Mouse (Mus musculus) liver, adult (tissue): ENCODE data around the gene Sphk2.

Experiments
- GATA4 ChIP-seq: IDR thresholded peaks from 2 replicates; pipeline ENCODE4 v1.6.1; 2014; ENCODE audit warnings: mild to moderate bottlenecking, low read length; ENCODE audit not compliant: insufficient replicate concordance

Gene Sphk2

DNA sequence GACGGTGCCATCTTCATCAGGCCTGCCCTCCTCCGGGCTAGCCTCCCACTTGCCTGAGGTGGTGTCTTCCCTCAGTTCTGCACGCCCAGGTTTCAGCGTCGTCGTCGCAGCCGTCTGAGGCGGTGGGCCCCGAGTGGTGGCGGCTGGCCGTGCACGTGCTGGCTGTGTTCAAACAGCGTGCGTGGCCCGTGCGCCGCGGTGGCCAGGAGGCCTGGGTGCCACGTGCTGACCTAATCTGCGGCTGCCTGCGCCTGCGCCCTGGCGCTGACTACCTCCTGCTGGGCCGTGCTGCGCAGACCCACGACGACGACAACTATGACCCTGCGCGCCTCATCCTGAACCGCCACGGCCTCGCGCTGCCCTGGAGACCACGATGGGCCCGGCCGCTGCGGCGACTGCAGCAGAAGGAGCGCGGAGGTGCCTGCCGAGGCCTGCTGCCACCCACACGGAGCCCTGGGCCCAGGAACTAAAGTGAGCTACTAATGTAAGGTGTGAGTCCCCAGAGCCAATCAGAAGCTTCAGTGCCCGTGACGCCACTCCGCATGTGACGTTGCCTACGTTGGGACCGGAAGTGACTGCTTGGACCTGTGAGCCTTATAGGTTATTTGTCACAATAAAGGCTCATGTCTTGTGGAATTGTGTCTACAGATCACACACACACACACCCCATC is 23.7 kb downstream of the Sphk2 start, which contains the start of gene Sec1:
Gene Sec1, minus strand, starts transcription at position 482 of the 671 bp plus-strand sequence.
- TF ChIP-seq GATA4: no peak

DNA sequence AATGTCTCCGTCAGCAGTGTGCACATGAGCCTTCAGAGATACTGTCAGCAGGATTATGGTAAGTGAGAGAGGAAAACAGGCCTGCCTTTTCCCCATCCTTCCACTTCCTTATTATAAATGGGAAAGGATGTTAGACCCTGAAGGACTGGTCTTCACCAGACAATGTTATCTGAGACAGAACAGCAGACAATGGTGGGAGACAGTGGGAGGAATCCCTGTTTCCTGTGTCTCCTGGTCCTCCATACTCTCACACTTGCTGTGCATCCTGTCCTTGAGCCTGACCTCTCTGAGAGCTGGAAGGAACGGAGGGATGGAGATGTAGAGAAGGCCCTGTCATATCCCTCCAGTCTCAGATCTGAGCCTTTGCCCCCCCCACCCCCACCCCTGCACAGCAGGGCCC is 25.4 kb downstream of the Sphk2 start:
- peak; percentile 78 for TF ChIP-seq GATA4

DNA sequence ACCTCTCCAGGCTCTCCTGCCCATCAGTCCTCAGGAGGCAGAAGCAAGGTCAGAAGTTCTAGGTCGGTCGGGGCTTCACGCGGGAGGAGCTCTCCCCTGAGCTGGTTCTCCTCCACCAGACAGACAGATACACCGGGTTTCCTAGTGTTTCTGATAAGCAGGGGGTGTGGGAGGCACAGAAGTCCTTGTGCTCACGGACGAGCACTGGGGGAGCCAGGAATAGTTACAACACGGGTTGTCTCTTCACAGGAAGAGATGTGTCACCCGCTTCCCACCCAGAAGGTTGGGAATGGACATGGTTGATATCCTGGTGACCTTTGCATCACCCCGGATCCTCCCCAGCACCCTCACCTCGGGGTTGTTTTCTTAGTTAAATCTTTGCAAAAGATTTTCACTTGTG is 28.0 kb downstream of the Sphk2 start:
- TF ChIP-seq GATA4: no peak

DNA sequence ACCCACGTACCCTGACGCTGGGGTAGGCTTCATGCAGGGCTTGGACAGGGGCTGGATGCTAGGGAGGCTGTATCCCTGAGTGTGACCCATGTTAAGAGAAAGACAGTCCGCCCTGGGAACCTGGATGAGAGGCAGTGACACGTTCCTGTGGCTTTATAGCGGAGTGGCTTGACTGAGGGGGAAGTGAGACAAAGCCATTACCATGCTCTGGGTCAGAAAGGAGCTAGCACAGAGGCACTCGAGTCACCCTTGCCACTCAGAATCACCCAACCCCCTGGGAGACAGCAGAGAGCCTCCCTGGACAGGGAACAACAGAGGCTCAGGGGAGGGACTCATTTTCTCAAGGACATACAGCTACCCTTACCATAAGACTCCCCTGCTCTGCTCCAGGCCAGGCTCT is 28.7 kb downstream of the Sphk2 start:
- no peak for TF ChIP-seq GATA4

DNA sequence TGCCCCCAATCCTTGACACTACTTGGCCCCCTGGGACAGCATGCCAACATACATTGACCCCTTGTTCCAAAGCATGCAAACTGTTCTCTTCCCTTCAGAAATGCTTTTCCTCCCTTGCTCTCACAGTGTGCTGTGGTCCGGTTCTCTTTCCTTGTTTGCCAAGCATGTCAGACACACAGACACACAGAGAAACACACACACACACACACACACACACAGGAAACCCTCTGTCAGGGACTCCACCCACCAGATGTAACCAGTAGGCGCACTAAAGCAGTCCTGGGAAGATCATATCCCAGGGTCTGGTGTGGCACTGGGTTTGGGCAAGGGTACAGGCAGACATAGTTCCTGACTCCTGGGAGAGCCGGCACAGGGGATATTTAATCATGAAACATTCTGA is 31.0 kb downstream of the Sphk2 start:
- TF ChIP-seq GATA4: no peak

DNA sequence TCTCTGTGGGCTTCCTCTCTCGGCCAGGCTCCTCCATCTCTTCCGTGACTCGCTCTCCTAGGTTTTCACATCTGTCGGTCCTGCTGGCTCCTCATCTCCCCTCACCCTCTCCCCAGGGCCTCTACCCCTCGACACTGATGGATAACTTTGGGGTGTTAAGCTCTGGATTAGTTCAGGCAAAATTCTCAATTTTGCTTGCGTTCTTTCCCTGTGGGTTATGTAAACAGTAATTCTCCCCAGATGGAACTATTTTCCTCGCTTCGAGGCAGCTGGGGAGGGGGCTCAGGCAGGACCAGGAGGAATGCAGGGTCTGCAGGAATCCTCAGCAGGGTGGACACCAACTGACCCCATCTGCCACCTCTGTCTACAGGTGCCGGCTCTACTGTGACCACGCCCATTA is 32.0 kb downstream of the Sphk2 start:
- TF ChIP-seq GATA4: no peak

DNA sequence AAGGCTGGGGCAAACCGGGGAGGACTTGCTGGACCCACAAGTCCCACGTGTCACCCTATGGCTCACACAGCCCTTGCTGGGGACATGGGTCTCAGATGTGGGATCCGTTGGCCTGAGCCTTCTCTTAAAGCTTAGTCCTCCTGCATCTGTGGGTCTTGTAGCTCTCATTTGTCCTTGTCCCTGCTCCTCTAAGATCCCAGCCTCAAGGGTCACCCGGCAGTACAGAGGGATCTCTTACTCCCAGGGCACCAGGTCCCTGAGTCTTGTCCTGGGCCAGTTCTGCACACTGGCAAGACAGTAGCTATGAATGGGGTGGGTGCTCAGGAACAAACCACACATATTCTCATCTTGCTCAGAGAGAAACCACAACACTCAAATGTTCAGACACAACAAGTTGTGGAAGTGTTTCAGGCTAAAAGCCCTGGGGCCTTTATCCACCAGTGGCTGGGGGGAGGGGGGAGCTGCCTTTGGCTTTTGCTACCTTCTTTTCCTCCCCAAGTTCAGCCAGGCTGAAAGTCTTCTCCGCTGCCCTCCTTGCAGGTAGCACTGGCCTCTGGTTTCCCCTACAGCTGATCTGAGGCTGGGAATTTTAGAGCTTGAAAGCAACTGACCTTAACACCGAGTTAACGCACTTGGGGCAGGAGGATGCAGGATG is 34.3 kb downstream of the Sphk2 start, which contains the start of gene Ntn5:
Gene Ntn5, plus strand, starts transcription at position 627 of the 655 bp plus-strand sequence.
- no peak for TF ChIP-seq GATA4

DNA sequence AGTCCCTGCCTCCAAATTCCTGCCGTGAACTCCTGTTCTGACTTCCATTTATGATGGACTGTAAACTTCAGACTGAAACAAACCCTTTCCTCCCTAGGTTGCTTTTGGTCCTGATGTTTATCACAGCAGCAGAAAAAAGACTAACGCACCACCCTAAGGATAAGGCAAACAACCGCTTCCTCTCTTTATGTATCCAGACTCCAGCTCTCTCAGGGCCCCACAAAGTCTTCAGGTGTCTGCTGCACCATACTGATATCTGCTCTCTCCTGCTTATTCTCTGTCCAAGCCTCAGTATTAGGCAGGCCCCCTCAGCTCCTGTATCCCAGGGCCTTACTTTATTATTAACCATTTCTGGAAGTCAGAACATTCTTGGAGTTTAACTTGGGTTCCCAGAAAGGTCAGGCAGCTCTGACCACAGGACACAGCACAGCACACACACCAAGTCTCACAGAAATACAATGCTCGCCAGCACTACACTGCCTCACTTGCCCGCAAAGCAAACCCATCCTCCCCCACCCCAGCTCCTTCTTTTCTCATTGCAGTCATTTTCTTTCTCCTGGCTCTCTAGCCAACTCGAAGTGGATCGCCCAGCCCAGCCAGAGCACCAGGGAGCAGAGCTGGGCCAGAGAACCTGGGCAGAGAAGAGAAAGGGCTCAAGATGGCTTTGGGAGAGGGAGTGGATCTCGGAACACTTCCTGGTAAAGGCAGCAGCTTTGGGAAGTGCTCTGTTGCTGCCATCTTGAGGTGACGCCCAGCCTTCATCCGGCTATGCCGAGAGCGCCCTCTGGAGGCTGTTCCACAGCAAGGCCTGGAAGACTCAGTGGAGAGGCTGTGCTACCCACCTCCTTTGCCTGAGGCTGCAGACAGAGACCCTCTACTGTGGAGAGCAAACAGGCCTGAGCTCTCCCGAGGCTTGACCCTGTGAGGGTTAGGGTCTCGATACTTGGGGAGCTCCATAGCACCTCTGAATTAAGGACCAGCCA is 35.4 kb downstream of the Sphk2 start:
- TF ChIP-seq GATA4: no peak

DNA sequence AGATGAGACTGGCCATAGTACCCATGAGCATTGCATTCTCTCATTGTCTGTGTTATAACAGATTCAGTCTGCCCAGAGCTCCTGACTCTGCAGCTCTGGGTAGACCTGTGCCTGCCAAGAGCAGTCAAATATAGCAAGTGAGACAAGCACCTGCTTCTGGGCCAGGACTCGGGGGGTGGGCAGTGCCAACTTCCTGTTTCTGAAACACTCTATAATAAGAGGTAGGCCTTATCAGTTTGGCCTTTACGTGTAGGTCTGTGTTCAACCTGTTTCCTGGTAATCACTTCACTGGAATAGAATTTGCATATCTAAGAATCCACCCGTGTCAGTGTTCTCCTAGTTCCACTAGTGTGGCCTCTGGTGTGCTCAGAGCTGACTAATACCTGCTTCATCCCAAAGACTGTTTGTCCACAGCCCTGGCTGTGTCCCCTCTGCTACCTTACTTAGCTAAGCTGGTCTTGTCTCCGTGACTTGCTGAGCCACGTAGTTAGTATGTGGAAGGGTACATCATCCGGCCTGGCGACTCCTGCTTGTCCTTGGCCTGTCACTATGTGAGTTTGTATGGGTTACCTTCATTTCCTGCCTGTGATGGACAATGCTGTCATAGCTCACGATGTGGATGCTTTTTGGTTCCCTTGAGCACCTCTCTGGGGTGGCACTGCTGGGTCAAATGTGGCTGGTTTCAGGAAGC is 36.6 kb downstream of the Sphk2 start:
- no peak for TF ChIP-seq GATA4

DNA sequence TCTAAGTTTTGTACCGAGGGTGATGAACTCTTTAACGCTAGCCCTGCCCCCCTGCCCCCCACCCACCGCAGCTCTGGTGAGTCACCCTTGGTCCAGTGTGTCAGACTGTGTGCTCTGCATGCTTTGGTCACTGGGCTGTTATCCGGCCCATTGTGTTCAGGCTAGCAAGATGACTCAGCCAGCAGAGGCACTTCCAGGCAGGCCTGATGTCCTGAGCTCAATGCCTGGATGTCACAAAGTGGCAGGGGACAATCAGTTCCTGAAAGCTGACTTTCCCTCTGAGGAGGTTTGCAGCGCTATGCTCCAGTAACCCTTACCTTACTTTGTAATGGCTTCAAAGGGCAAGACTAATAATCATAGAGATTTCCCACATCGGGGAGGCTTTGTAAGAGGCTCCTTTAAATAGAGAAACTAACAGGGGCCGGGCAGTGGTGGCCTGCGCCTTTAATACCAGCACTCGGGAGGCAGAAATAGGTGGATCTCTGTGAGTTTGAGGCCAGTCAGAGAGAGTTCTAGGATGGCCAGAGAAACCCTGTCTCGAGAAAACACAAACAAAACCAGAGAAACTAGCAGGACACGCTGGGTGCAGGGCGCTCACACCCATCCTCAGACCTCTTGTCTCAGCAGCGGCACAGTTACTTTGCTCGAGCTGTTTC is 37.7 kb downstream of the Sphk2 start:
- no peak for TF ChIP-seq GATA4

DNA sequence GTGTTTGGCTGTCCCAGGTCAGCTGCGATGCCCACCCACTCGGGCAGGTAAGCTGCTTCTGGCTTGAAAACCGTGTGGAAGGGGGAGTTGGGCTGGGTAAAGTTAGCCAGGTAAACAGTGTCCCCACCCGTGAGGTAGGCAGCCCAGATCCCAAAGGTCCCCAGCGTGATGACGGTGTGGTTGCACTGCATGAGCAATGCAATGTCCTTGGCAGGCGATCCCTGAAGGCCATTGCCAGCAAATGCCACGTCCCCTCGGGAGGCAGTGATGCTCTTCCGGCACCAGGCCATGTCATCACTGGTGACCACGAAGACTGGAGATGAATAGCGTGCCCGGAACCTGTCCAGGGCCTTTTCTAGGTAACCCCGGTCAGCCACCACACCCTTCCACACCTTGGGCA is 39.3 kb downstream of the Sphk2 start:
- no peak for TF ChIP-seq GATA4

DNA sequence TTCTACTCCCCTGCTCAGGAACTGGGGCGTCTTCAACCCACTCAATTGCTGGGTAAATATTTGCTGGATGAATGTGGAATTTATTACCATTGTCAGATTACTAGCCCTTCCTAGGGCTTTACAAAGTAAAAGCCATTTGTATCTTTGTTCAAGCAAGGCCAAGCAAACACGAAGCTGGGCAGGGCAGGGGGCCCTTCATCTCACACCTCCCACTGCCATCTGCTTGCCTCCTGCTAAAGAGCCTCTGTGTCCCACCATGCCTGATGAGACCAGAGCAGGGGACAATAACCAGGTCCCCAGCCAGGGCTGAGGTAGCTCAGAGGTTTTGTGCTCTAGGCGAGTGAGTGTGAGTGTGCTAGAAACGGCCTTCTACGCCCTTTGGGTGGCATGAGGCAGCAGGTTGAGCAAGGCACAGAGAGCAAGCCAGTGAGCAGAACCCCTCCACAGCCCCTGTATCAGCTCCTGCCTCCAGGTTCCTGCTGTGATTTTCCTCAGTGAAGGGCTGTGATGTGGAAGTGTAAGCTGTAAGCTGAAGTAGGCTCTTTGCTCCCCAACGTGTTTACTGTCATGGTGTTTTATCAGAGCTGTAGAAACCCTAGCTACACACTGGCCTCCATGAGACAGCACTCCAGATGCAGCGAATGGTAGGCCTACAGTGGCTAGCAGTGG is 40.0 kb downstream of the Sphk2 start:
- TF ChIP-seq GATA4: no peak

DNA sequence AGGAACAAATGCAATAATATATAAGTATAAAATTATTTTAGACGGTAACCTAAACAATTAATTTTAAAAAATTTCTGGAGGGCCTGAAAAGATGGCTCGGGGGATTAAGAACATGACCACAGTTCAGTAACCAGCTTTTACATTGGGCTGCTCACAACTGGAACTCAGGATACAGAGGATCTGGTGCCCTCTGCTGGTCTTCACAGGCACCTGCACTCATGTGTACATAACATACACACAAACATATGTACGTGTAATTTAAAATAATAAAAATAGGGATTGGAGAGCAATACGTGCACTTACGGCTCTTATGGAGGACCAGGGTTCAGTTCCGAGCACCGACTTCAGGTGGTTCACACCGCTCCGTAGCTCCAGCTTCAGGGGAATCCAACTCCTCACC is 48.9 kb downstream of the Sphk2 start:
- TF ChIP-seq GATA4: no peak

DNA sequence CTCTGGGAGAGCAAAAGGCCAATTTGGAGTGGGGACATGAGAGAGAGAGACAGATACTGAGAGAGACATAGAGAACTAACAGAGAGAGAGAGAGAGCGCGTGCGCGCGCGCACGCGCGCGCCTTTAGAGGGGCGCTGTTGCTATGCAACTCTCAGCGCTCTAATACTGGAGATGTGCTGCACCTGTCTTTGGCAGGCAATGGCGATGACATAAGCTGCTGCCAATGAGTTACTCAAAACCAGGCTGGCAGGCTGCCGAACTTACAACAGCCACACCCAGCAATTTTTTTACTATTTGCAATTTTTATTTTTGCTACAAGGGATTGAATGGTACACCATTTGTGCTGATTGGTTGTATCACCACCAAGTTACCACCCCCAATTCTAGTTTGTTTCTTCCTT is 50.0 kb downstream of the Sphk2 start:
- TF ChIP-seq GATA4: no peak
